Comparison of ENCODE assay signal across 9 mouse cellular contexts in genomic region chr5:4530236-4531067, GRCm38 (mm10).
DNase-seq lines count a peak whose midpoint lies in the region; ATAC-seq lines count a peak whose summit lies in the region.
"Had no signal": no experiment of that assay in that cellular context is flagged by ENCODE, and none has a peak within 500 bp of the region (broad histone marks: within the 10 kb centered on the region; RNA-seq: fewer than 3 reads in every experiment).

No protein-coding gene starts in this region.

- no peaks in the 10 kb centered on the region for H3K27me3 ChIP-seq in embryonic facial prominence, embryonic 14.5 days (replicated peaks; ENCODE audit: control insufficient read depth, insufficient read depth, low read length)
- H3K27me3 ChIP-seq in kidney, embryonic 15.5 days, result no peaks in the 10 kb centered on the region
- H3K27me3 ChIP-seq in midbrain, embryonic 14.5 days (ENCODE audit: control insufficient read depth, insufficient read depth, low read length), result no peaks in the 10 kb centered on the region
- H3K27me3 ChIP-seq: heart, embryonic 15.5 days had no signal

- H3K4me2 ChIP-seq in embryonic facial prominence, embryonic 14.5 days (ENCODE audit: low read depth, low read length), result no peak overlapping the region
- no peak overlapping the region for H3K4me2 ChIP-seq in kidney, embryonic 15.5 days
- H3K4me2 ChIP-seq in midbrain, embryonic 14.5 days (ENCODE audit: low read length), result no peak overlapping the region
- H3K4me2 ChIP-seq: heart, embryonic 15.5 days had no signal

- no peak for DNase-seq in frontal cortex, postnatal 25 days (ENCODE audit: low spot score in 2 of 2)
- peak; percentile 70 for DNase-seq in 416B (ENCODE audit: low read depth)
- DNase-seq in embryonic facial prominence, embryonic 14.5 days (ENCODE audit: low spot score), result peak; percentile 74
- peak; percentile 18 for DNase-seq in midbrain, embryonic 14.5 days
- DNase-seq in embryo, embryonic 10 days (ENCODE audit: low spot score), result no peak
- DNase-seq in thymus, postnatal 10 days (ENCODE audit: low spot score in 2 of 2), result no peak

- H3K4me1 ChIP-seq in embryonic facial prominence, embryonic 14.5 days (ENCODE audit: control insufficient read depth, insufficient read depth, low read length), result peaks cover 13% of the 10 kb centered on the region
- H3K4me1 ChIP-seq in kidney, embryonic 15.5 days, result peaks cover 7% of the 10 kb centered on the region
- H3K4me1 ChIP-seq in midbrain, embryonic 14.5 days (ENCODE audit: control insufficient read depth, insufficient read depth, low read length), result peaks cover 11% of the 10 kb centered on the region; the same call in 1 of the 2 replicates
- H3K4me1 ChIP-seq: heart, embryonic 15.5 days had no signal

- H3K4me3 ChIP-seq in embryonic facial prominence, embryonic 14.5 days (ENCODE audit: low read depth, low read length), result no peak overlapping the region
- H3K4me3 ChIP-seq in kidney, embryonic 15.5 days (replicated peaks), result no peak overlapping the region
- H3K4me3 ChIP-seq in midbrain, embryonic 14.5 days (replicated peaks; ENCODE audit: low read depth, low read length), result no peak overlapping the region
- H3K4me3 ChIP-seq: heart, embryonic 15.5 days had no signal

- 0 out of 2 replicates have a peak overlapping the region, but pooled peaks have one; percentile 25 for H3K27ac ChIP-seq in embryonic facial prominence, embryonic 14.5 days (replicated peaks; ENCODE audit: low read depth, low read length)
- H3K27ac ChIP-seq in kidney, embryonic 15.5 days, result no peak overlapping the region
- no peak overlapping the region for H3K27ac ChIP-seq in midbrain, embryonic 14.5 days (replicated peaks; ENCODE audit: low read depth, low read length)
- H3K27ac ChIP-seq: heart, embryonic 15.5 days had no signal

- no peak overlapping the region; the same call in 1 of the 2 replicates for H3K9ac ChIP-seq in embryonic facial prominence, embryonic 14.5 days (ENCODE audit: low read depth, low read length)
- no peak overlapping the region for H3K9ac ChIP-seq in kidney, embryonic 15.5 days
- no peak overlapping the region for H3K9ac ChIP-seq in midbrain, embryonic 14.5 days (replicated peaks; ENCODE audit: low read length)
- H3K9ac ChIP-seq: heart, embryonic 15.5 days had no signal

- WGBS in embryonic facial prominence, embryonic 14.5 days, result 19% methylated on average over 10 of the region's 10 CpGs
- WGBS in kidney, embryonic 15.5 days, result 30% methylated on average over 10 of the region's 10 CpGs
- WGBS in midbrain, embryonic 14.5 days, result 21% methylated on average over 10 of the region's 10 CpGs

- ATAC-seq in frontal cortex, adult (ENCODE audit: low TSS enrichment), result peak; percentile 50; the same call in 1 of the 2 replicates
- peak; percentile 60 for ATAC-seq in embryonic facial prominence, embryonic 14.5 days (ENCODE audit: low read depth)
- ATAC-seq in kidney, embryonic 15.5 days (replicated peaks; ENCODE audit: low FRiP score), result peak; percentile 69
- no peak for ATAC-seq in midbrain, embryonic 14.5 days (ENCODE audit: low FRiP score, low TSS enrichment)

- no peaks in the 10 kb centered on the region for H3K36me3 ChIP-seq in embryonic facial prominence, embryonic 14.5 days (ENCODE audit: control insufficient read depth, insufficient read depth, low read length)
- no peaks in the 10 kb centered on the region for H3K36me3 ChIP-seq in kidney, embryonic 15.5 days
- H3K36me3 ChIP-seq in midbrain, embryonic 14.5 days (ENCODE audit: control insufficient read depth, insufficient read depth, low read length), result no peaks in the 10 kb centered on the region
- H3K36me3 ChIP-seq: heart, embryonic 15.5 days had no signal

- no peaks in the 10 kb centered on the region for H3K9me3 ChIP-seq in embryonic facial prominence, embryonic 14.5 days (ENCODE audit: control insufficient read depth, low read length)
- no peaks in the 10 kb centered on the region for H3K9me3 ChIP-seq in kidney, embryonic 15.5 days (replicated peaks)
- no peaks in the 10 kb centered on the region for H3K9me3 ChIP-seq in midbrain, embryonic 14.5 days (ENCODE audit: control insufficient read depth, low read length)
- H3K9me3 ChIP-seq: heart, embryonic 15.5 days had no signal

Comparison
In these comparisons a context has a peak if more than half of its experiments do, and no peak if none do; other contexts are left out.
1. DNase-seq: peak in 416B (single experiment), embryonic facial prominence, embryonic 14.5 days (single experiment) and midbrain, embryonic 14.5 days (single experiment); none in frontal cortex, postnatal 25 days (0 of 2), embryo, embryonic 10 days (single experiment) and thymus, postnatal 10 days (0 of 2).